ENCODE assay signal across 8 mouse cellular contexts in the genomic region with DNA sequence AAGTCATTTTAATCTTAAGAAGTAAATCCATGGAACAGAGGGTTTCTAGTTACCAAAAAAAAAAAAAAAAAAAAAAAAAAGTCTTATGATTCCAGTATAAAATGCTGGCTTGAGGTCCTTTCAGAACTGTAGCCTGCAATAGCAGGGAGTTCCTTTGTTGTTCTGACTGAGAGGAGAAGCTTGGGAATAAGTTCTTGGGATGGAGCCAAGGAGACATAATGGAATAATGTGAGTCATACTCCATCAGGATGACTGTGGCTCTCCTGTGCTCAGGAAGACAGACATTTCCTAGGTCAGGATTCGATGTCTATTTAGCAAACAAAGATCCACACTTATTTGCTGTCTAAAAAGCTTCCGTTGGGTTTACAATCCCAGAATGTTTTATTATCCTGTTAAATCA.
DNase-seq lines count a peak whose midpoint lies in the region; ATAC-seq and TF ChIP-seq lines count a peak whose summit lies in the region.

No protein-coding gene starts in this region.

- peak; percentile 19 for DNase-seq in adrenal gland, postnatal 10 days
- no peak for DNase-seq in adrenal gland, postnatal 25 days
- DNase-seq in kidney, adult 9 months: peak; percentile 25
- no peak for DNase-seq in kidney, adult 11 months
- DNase-seq in stomach, postnatal 0 days (ENCODE audit: low spot score): no peak

- no peaks in the 10 kb centered on the region for H3K9me3 ChIP-seq in stomach, embryonic 16.5 days (replicated peaks; ENCODE audit: control insufficient read depth, low read length)
- H3K9me3 ChIP-seq in stomach, postnatal 0 days (ENCODE audit: control insufficient read depth, low read length): no peaks in the 10 kb centered on the region

- H3K4me1 ChIP-seq in stomach, embryonic 16.5 days (ENCODE audit: control insufficient read depth, insufficient read depth, low read length): no peaks in the 10 kb centered on the region
- 0 out of 2 replicates have a peak, but pooled peaks cover 2% of the 10 kb centered on the region for H3K4me1 ChIP-seq in stomach, postnatal 0 days (replicated peaks; ENCODE audit: control insufficient read depth, insufficient read depth)

- 55% methylated on average over 2 of the region's 2 CpGs for whole genome bisulfite sequencing in stomach, embryonic 16.5 days
- 28% methylated on average over 2 of the region's 2 CpGs for WGBS in stomach, postnatal 0 days

- H3K4me2 ChIP-seq in stomach, embryonic 16.5 days (ENCODE audit: low read depth, low read length): no peak overlapping the region
- H3K4me2 ChIP-seq in stomach, postnatal 0 days (replicated peaks; ENCODE audit: low read depth): no peak overlapping the region

- H3K36me3 ChIP-seq in stomach, embryonic 16.5 days (ENCODE audit: control insufficient read depth, insufficient read depth, low read length): no peaks in the 10 kb centered on the region
- H3K36me3 ChIP-seq in stomach, postnatal 0 days (ENCODE audit: control insufficient read depth, insufficient read depth, low read length): no peaks in the 10 kb centered on the region

- ATAC-seq in stomach, embryonic 16.5 days (ENCODE audit: insufficient read depth, low FRiP score): peak; percentile 56; the same call in 1 of the 2 replicates
- ATAC-seq in stomach, postnatal 0 days (ENCODE audit: low FRiP score, low TSS enrichment): no peak
- ATAC-seq in granulocyte monocyte progenitor cell, adult 5-6 weeks (replicated peaks; ENCODE audit: poor library complexity, severe bottlenecking): no peak
- no peak for ATAC-seq in erythroid progenitor cell, adult 5-6 weeks (replicated peaks; ENCODE audit: low FRiP score, poor library complexity, severe bottlenecking)

- H3K27ac ChIP-seq in stomach, embryonic 16.5 days (ENCODE audit: low read length): no peak overlapping the region
- H3K27ac ChIP-seq in stomach, postnatal 0 days (replicated peaks): no peak overlapping the region

- TF ChIP-seq EP300 in stomach, postnatal 0 days (optimal IDR thresholded peaks at IDR 0.05): no peak

- no peak overlapping the region for H3K4me3 ChIP-seq in stomach, embryonic 16.5 days (replicated peaks; ENCODE audit: low read length)
- no peak overlapping the region for H3K4me3 ChIP-seq in stomach, postnatal 0 days (ENCODE audit: low read depth, low read length)

- TF ChIP-seq CTCF in stomach, postnatal 0 days (IDR thresholded peaks at IDR 0.05; ENCODE audit: low read depth): no peak

- no peaks in the 10 kb centered on the region for H3K27me3 ChIP-seq in stomach, embryonic 16.5 days (ENCODE audit: control insufficient read depth, insufficient read depth, low read length)
- no peaks in the 10 kb centered on the region for H3K27me3 ChIP-seq in stomach, postnatal 0 days (ENCODE audit: control insufficient read depth, insufficient read depth, low read length)

- no peak overlapping the region for H3K9ac ChIP-seq in stomach, embryonic 16.5 days (ENCODE audit: low read length)
- no peak overlapping the region for H3K9ac ChIP-seq in stomach, postnatal 0 days (ENCODE audit: low read length)

Comparison
In these comparisons a context has a peak if more than half of its experiments do, and no peak if none do; other contexts are left out.
1. DNase-seq: peak in adrenal gland, postnatal 10 days (single experiment) and kidney, adult 9 months (single experiment); none in adrenal gland, postnatal 25 days (single experiment), kidney, adult 11 months (single experiment) and stomach, postnatal 0 days (single experiment).